Mouse (Mus musculus) gastrocnemius, adult 2 months (tissue): ENCODE data around the gene 2010111I01Rik. TPM values are rescaled to one million over a fixed set of nuclear protein-coding genes. Genes with fewer than 3 reads are reported as not detected.
"Not testable (repeated sequence)": the region's sequence is repeated elsewhere in the genome, so short reads cannot be mapped to it uniquely, and the experiment has no call there.

ENCODE experiments used
- DNase-seq: peaks from one replicate; pipeline ENCODE4 v3.0.0; 2022
- H3K27ac ChIP-seq: fragments of 200-600 bp; 2 replicates; pipeline ENCODE4 v1.8.1; 2022; ENCODE audit warnings: mild to moderate bottlenecking
- H3K4me3 ChIP-seq: fragments of 200-600 bp; 2 replicates; pipeline ENCODE4 v1.8.1; 2022; ENCODE audit warnings: mild to moderate bottlenecking, moderate library complexity
- CTCF ChIP-seq: fragments of 200-600 bp; IDR thresholded peaks from 2 replicates; pipeline ENCODE4 v1.8.1; 2022; ENCODE audit warnings: antibody characterized with exemption, mild to moderate bottlenecking, moderate library complexity
- intact Hi-C: fragments of 180-260 bp; cut with DNase I; formaldehyde crosslinking; loops from one replicate; pipeline ENCODE4 v1.15.1; 2025
- total RNA-seq, 2 experiments: library from RNA; stranded (reverse); gene quantifications; 2 replicates each; pipeline ENCODE4 v1.2.3; 2021

The 2010111I01Rik gene
- total RNA-seq, 2 experiments from 2014 or later = 56.8 to 61.4 TPM

DNA sequence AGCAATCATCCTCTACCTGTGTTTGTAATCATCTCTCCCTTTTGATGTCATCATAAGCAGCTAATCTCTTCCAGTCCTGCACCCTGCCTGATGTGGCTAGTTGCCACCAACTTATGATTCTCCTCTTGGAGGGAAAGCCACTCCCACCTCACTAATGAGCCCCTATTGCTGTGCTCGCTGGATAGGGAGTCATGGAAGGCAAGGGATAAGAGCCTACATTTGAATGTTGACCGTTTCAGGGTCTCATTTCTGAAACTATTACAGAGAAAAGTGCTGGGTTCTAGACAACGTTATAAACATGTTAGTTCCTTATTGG is 109.9 kb downstream of the 2010111I01Rik start:
- DNase-seq = no peak
- intact Hi-C loops = no loop called here
- TF ChIP-seq CTCF = no peak
- Histone ChIP-seq H3K4me3 (no peak overlapping the region), H3K27ac (0 out of 2 replicates have a peak overlapping the region, but pooled peaks have one; percentile 28)

DNA sequence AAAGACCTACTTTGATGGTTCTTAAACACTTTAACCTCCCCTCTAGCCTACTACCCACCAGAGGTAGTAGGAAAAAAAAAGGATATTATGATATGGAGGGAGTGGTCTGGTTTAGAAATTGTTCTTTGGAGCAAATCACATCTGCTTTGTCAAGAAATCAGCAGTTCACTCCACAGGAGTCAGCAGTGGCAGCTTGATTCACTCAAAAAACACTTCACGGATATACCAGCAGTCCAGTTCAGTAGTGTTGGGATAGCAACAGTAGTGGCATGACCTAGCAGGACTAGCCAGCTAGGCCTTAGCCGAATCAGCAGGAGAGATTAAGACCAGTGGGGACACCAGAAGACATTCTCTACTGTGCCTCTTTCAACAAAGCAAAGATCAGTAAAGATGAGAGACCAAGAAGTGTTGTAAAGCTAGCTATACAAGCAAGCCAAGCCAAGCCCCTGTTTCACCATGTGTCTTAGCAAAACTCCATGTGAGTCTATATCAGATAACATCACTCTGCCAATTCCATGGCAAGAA is 110.7 kb downstream of the 2010111I01Rik start:
- no peak for TF ChIP-seq CTCF
- Histone ChIP-seq H3K4me3 (no peak overlapping the region), H3K27ac (no peak overlapping the region)
- no peak for DNase-seq
- intact Hi-C loops = no loop called here

GRCm38 (mm10) chr13:63080191-63080590 is 115.5 kb downstream of the 2010111I01Rik start:
- peak overlapping the region; percentile 46 for H3K27ac ChIP-seq
- intact Hi-C loops = no loop called here
- no peak for TF ChIP-seq CTCF

DNA sequence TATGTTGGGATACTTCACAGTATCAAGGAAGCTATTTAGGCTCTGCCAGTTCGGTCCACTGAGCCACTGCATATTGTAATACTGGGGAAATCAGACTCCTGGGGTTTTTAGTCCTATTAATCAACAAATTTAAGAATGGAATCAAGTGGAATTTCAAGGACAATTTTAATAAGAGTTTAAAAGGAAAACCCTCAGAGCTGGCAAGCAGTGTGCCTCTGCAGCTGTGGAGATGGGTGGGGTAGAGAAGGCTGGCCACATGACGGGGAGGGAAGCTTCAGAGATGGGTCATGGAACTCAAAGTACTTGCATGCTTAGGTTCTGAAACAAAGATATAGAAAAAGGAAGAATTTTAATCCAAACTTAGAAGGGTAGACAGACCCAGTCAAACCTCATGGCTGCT is 116.1 kb downstream of the 2010111I01Rik start:
- intact Hi-C loops = no loop called here
- Histone ChIP-seq H3K4me3 (no peak overlapping the region), H3K27ac (peak overlapping the region; percentile 46)
- TF ChIP-seq CTCF = no peak
- DNase-seq = peak; percentile 38

More at GRCm38 (mm10) chr13:63080191-63080590, 115.5 kb downstream of the 2010111I01Rik start:
- DNase-seq = no peak
- H3K4me3 ChIP-seq = no peak overlapping the region

- no peak overlapping the region for H3K27ac ChIP-seq
- no peak overlapping the region for H3K4me3 ChIP-seq
- no peak for TF ChIP-seq CTCF
- intact Hi-C loops = no loop called here
- DNase-seq = no peak
These were observed 118.0 kb downstream of the 2010111I01Rik start for GRCm38 (mm10) chr13:63082555-63083136.

- intact Hi-C loops, H3K27ac ChIP-seq, DNase-seq: not testable (repeated sequence)
These were observed 118.4 kb downstream of the 2010111I01Rik start for GRCm38 (mm10) chr13:63083139-63083538.

GRCm38 (mm10) chr13:63083663-63084062 is 119.0 kb downstream of the 2010111I01Rik start:
- Histone ChIP-seq H3K4me3 (no peak overlapping the region), H3K27ac (no peak overlapping the region)
- TF ChIP-seq CTCF = no peak
- no peak for DNase-seq
- intact Hi-C loops = no loop called here

More at GRCm38 (mm10) chr13:63083139-63083538, 118.4 kb downstream of the 2010111I01Rik start:
- H3K4me3 ChIP-seq = not testable (repeated sequence)

DNA sequence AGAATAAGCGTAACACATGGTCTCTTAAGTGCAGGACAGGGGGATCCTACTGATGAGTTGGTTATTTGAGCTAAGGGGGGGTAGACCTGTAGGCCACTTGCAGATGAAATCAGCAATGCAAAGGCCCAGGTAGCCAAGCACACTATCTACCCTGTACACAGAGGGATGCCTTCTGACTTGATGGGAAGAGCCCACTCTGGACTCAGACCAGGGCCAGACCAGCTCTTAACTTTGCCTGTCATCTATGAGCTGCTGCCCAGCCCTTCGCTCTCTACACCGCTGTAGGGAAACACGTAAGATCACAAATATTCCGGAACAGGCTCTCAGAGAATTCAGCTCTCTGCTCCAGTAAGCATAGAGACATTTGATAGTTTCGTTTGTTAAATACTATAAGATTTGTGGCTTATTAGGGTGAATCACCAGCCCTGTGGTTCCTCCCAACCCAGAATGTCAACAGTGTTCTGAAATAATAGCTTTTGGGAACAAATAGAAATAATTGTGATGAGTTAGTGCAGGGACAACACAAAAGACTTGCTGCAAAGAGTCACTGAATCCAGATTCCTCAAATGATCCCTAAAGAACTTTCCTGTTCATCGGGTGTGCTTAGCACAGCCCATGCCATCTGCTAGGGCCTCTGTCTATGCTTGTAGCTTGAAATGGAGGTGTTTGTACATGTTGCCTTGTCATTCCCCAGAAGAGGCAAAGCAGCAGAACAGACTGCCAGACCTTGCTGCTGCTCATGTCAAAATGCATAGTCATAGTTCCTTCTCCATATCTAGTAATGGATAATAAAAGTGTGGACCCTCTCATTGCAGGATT is 123.4 kb downstream of the 2010111I01Rik start:
- no peak for DNase-seq
- no peak overlapping the region for H3K27ac ChIP-seq
- intact Hi-C loops = no loop called here
- no peak overlapping the region for H3K4me3 ChIP-seq
- no peak for TF ChIP-seq CTCF

DNA sequence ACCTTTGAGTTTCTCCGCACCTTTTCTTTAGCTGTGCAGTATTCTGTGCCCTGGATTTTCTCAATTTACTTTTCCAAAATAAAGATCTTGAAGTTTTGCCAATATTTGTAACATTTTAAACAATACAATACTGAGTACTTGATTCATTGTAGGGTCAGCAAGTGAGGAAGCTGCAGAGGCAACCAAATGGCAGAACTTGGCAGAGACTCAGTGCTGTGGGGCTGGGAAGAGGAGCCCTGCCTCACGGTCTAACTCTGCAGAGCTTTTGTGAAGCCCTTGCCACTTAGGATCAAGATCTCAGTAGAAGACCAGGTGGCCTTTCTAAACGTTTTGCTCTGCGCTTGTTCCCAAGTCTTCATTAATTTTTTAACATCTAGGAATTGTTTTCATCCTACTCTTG is 124.8 kb downstream of the 2010111I01Rik start:
- TF ChIP-seq CTCF = no peak
- intact Hi-C loops = no loop called here

DNA sequence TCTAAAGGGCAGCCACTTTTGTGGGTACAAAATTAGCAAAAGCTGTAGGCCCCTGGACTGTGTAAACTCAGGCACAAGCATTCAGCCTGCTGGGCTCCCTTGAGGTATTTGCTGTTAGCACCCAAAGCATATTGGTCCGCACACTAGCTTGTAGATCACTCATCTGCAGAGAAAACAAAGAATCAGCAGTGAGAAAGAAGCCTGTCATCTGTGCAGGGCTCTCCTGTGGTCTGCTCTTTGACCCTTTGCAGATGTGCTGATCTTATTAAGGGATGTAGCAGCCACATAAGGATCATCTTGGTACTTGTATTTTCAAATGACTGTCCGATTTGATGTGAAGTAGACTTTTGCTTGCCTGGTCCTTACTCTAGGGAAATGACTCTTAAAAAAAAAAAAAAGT is 126.6 kb downstream of the 2010111I01Rik start:
- H3K27ac ChIP-seq = peak overlapping the region; percentile 40; the same call in 1 of the 2 replicates
- intact Hi-C loops = loop anchor here (5.0 kb wide), 1 partner anchor 34 kb away; no protein-coding TSS in a partner anchor

More for the DNA sequence above, 124.8 kb downstream of the 2010111I01Rik start:
- H3K27ac ChIP-seq = 0 out of 2 replicates have a peak overlapping the region, but pooled peaks have one; percentile 2
- H3K4me3 ChIP-seq = no peak overlapping the region
- DNase-seq = no peak

GRCm38 (mm10) chr13:63092299-63092698 is 127.6 kb downstream of the 2010111I01Rik start:
- DNase-seq = no peak
- intact Hi-C loops = loop anchor here (5.0 kb wide), 1 partner anchor 35 kb away; no protein-coding TSS in a partner anchor
- Histone ChIP-seq H3K27ac (no peak overlapping the region), H3K4me3 (no peak overlapping the region)
- TF ChIP-seq CTCF = no peak

More for the DNA sequence above, 126.6 kb downstream of the 2010111I01Rik start:
- no peak for DNase-seq
- no peak for TF ChIP-seq CTCF
- H3K4me3 ChIP-seq = no peak overlapping the region

- Histone ChIP-seq H3K27ac (no peak overlapping the region), H3K4me3 (no peak overlapping the region)
- TF ChIP-seq CTCF = no peak
- intact Hi-C loops = loop anchor here (5.0 kb wide), 1 partner anchor 36 kb away; no protein-coding TSS in a partner anchor
- no peak for DNase-seq
These were observed 128.2 kb downstream of the 2010111I01Rik start for GRCm38 (mm10) chr13:63092874-63093273.

DNA sequence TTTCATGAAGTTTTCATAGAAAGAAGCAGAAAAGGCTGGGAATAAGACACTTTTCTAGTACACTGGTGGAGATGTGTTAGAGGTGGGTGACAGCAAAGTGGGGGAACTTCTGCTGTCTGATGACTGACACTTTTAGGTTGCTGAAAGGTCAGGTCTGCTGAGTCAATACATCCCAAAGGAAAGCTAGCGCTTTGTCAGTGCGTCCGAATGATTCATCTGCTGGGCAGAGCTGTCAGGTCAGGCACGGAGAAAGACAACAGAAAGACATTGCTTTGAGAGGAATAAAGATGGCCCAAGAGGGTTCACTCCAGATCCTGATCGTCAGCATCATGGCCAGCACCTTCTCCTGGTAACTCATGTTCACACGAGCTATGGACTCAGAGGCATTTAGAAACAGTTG is 128.9 kb downstream of the 2010111I01Rik start:
- no peak for TF ChIP-seq CTCF
- DNase-seq = no peak
- H3K27ac ChIP-seq = 0 out of 2 replicates have a peak overlapping the region, but pooled peaks have one; percentile 35
- H3K4me3 ChIP-seq = no peak overlapping the region
- intact Hi-C loops = loop anchor here (5.0 kb wide), 1 partner anchor 36 kb away; no protein-coding TSS in a partner anchor
